Mouse (Mus musculus) liver, adult 2 months (tissue): Measurements from ENCODE around the gene Bcl11b.

Source experiments
- CTCF ChIP-seq: fragments of 200-500 bp; IDR thresholded peaks from 2 replicates; pipeline ENCODE4 v1.5.1; 2011; ENCODE audit warnings: low read depth, low read length, control low read depth
- POLR2A ChIP-seq: fragments of 200-500 bp; IDR thresholded peaks from 2 replicates; pipeline ENCODE4 v1.6.1; 2011; ENCODE audit warnings: low read length, control low read depth; ENCODE audit not compliant: insufficient read depth; ENCODE audit errors: extremely low read depth

DNA sequence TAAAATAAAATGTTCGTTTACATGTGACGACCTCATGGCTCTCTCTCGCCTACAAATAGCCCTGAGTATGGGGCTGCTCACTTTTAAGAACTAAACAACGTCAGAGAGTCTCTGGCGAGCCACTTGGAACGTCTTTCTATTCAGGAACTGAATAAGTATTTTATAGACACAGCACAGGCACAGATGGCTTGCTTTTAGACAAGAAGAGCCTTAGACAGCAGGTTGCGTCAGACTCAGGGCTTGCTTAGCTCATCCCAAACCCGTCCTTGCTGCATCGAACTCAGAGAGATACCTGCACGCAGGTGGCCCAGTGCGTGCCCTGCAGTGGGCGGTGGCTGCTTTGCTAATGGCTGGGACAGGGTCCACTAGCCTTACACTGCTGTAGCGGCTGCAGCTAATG, 82.7 kb downstream of the Bcl11b start:
- TF ChIP-seq CTCF: no peak
- no peak for TF ChIP-seq POLR2A
